Mouse (Mus musculus) natural killer cell, adult 2 months (primary cell): ENCODE data around the gene Insm1.

Source experiments
- DNase-seq, 2 experiments: peaks; one replicate each; pipeline ENCODE4 v3.0.0; 2022; ENCODE audit warnings: low spot score in 2 of 2

Gene Insm1

DNA sequence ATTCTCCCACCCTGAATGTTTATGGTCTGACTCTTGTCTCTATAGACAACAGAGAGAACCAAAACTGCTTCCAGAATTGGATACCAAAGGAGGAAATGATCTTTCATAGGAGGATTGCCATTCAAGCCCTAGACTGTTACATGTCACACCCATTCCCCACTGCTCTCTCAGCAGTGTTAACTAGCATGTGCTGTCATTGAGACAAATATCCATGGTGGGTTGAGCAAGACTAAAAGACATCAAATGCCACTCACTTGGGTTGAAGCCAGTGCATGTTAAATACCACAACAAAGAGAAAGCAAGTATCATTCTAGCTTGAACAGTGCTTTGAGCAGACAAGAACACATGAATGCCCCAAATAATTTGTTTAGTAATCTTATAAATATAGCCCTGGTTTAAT lies 41.2 kb downstream of the Insm1 start:
- DNase-seq = no peak

DNA sequence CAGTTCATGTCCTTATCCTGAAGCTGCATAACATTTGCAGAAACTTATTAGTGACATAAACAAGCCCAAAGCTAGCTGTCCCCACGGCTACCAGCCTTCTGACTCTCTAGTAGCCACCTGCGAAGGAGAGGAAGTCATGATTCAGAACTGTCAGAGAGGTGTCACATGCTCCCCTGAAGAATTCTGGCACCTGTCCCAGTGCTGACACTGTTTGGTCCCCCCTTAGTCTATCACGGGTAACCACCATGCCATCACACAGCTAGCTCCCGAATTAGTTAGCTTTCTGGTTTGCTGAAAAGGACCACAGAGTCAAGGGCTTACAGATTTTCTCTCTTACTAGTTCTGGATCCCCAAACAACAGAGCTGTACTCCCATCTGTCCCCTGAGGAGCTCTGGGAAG lies 43.3 kb downstream of the Insm1 start:
- DNase-seq = peak; percentile 39 to 56

DNA sequence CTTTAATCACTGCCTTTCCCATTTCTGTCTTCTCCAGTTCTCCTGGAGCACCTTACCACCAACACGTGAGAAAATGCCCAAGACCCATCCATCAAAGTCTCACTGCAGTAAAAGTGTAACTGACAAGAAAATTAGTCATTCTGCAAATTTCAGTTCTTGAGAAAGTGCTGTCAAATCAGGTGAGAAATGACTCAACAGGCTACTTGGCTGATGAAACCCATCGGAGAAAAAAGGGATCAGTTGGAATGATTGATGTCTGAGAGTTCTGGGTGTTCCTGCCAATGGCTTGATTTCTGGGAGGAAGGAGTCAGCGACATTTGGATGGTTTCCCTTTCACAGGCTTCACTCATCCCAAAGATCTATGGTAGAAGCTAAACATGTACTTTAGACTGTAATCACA lies 44.8 kb downstream of the Insm1 start:
- no peak for DNase-seq
